In the genomic region with DNA sequence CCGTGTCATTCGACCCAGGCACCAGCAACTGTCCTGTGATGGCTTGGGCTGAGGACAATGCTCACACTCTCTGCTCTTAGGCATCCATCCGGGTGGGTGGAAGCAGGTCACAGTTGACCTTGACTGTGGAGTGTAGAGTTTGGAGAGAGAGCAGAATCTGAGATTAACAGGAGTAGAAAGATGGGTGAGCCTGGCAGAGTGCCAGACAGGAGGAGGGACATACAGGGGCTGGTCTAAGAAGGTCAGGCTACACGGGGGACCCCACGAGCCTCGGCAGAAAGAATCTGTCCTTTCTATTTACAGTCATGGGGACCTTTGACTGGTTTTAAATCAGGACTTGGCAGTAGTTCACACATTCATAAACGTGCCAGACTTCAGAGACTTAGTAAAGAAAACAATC, we compare ENCODE assay signal across 26 mouse cellular contexts. TPM values are rescaled to one million over a fixed set of nuclear protein-coding genes. Genes with fewer than 3 reads are reported as not detected.
DNase-seq lines count a peak whose midpoint lies in the region; ATAC-seq and TF ChIP-seq lines count a peak whose summit lies in the region.
"Had no signal": no experiment of that assay in that cellular context is flagged by ENCODE, and none has a peak within 500 bp of the region (broad histone marks: within the 10 kb centered on the region; RNA-seq: fewer than 3 reads in every experiment).

No protein-coding gene starts in this region.

- no peak for TF ChIP-seq EP300 in liver, postnatal 0 days (IDR thresholded peaks at IDR 0.05; ENCODE audit: low read depth)

- DNase-seq in adrenal gland, postnatal 14 days: peak; percentile 68
- DNase-seq in adrenal gland, adult 8-10 months: no peak
- peak; percentile 13 to 43 for DNase-seq in cerebellum, postnatal 14 days
- no peak for DNase-seq in cerebellum, postnatal 25 days
- DNase-seq in kidney, postnatal 10 days: peak; percentile 41
- DNase-seq in liver, adult 2 months (ENCODE audit: extremely low read depth, low read depth, low spot score): peak; percentile 56
- no peak for DNase-seq in liver, postnatal 0 days
- DNase-seq: cerebellum, adult 11 months; cerebellum, adult 8-10 months; embryo, embryonic 11 days; gastrocnemius, adult 2 months; gastrocnemius, postnatal 25 days had no signal

- no peak for TF ChIP-seq POLR2A in liver, adult 2 months (IDR thresholded peaks at IDR 0.05; ENCODE audit: extremely low read depth, insufficient read depth, low read length)

- TF ChIP-seq CTCF in liver, adult 2 months (IDR thresholded peaks at IDR 0.05; ENCODE audit: low read depth, low read length): no peak
- TF ChIP-seq CTCF in liver, postnatal 0 days (IDR thresholded peaks at IDR 0.05; ENCODE audit: low read depth): no peak

- no peak overlapping the region for H3K4me3 ChIP-seq in kidney, embryonic 16.5 days (ENCODE audit: low read length)
- H3K4me3 ChIP-seq in liver, adult 2 months (ENCODE audit: insufficient read depth, low read depth, low read length): no peak overlapping the region
- no peak overlapping the region for H3K4me3 ChIP-seq in liver, postnatal 0 days (ENCODE audit: low read depth, low read length)
- H3K4me3 ChIP-seq: embryonic facial prominence, embryonic 15.5 days; erythroblast, embryonic 14.5 days; forebrain, embryonic 10.5 days; gastrocnemius, adult 2 months; heart, embryonic 15.5 days; hindbrain, embryonic 10.5 days; intestine, embryonic 15.5 days had no signal

- no peaks in the 10 kb centered on the region for H3K79me2 ChIP-seq in liver, adult 2 months (ENCODE audit: control insufficient read depth, insufficient read depth, low read length)

- no peak overlapping the region for H3K27ac ChIP-seq in kidney, embryonic 16.5 days (ENCODE audit: low read length)
- no peak overlapping the region for H3K27ac ChIP-seq in liver, adult 2 months (replicated peaks; ENCODE audit: insufficient read depth, low read depth, low read length)
- H3K27ac ChIP-seq in liver, postnatal 0 days (ENCODE audit: low read depth): no peak overlapping the region
- H3K27ac ChIP-seq: embryonic facial prominence, embryonic 15.5 days; forebrain, embryonic 10.5 days; gastrocnemius, adult 2 months; heart, embryonic 15.5 days; hindbrain, embryonic 10.5 days; hindbrain, embryonic 14.5 days; intestine, embryonic 15.5 days had no signal

- WGBS in kidney, embryonic 16.5 days: 33% methylated on average over 7 of the region's 7 CpGs
- WGBS in liver, adult 2 months: 33% methylated on average over 7 of the region's 7 CpGs
- WGBS in liver, postnatal 0 days (ENCODE audit: insufficient replicate concordance): 51% methylated on average over 7 of the region's 7 CpGs

- H3K4me2 ChIP-seq in kidney, embryonic 16.5 days (replicated peaks; ENCODE audit: low read depth, low read length): no peak overlapping the region
- H3K4me2 ChIP-seq in liver, postnatal 0 days (ENCODE audit: low read depth, low read length): no peak overlapping the region
- H3K4me2 ChIP-seq: embryonic facial prominence, embryonic 15.5 days; heart, embryonic 15.5 days; hindbrain, embryonic 14.5 days; intestine, embryonic 15.5 days had no signal

- H3K9ac ChIP-seq in kidney, embryonic 16.5 days (replicated peaks; ENCODE audit: low read length): no peak overlapping the region
- H3K9ac ChIP-seq in liver, adult 2 months (ENCODE audit: low read depth, low read length): no peak overlapping the region
- H3K9ac ChIP-seq in liver, postnatal 0 days (replicated peaks): no peak overlapping the region
- H3K9ac ChIP-seq: embryonic facial prominence, embryonic 15.5 days; heart, embryonic 15.5 days; hindbrain, embryonic 14.5 days; intestine, embryonic 15.5 days had no signal

- no peaks in the 10 kb centered on the region for H3K9me3 ChIP-seq in kidney, embryonic 16.5 days (ENCODE audit: low read length)
- H3K9me3 ChIP-seq in liver, postnatal 0 days (ENCODE audit: low read length): no peaks in the 10 kb centered on the region
- H3K9me3 ChIP-seq: embryonic facial prominence, embryonic 15.5 days; forebrain, embryonic 10.5 days; heart, embryonic 15.5 days; hindbrain, embryonic 10.5 days; intestine, embryonic 15.5 days had no signal

- no peaks in the 10 kb centered on the region for H3K36me3 ChIP-seq in kidney, embryonic 16.5 days (ENCODE audit: insufficient read depth, low read length)
- no peaks in the 10 kb centered on the region for H3K36me3 ChIP-seq in liver, adult 2 months (ENCODE audit: control insufficient read depth, insufficient read depth, low read length)
- H3K36me3 ChIP-seq in liver, postnatal 0 days (replicated peaks; ENCODE audit: insufficient read depth, low read length): no peaks in the 10 kb centered on the region
- H3K36me3 ChIP-seq: embryonic facial prominence, embryonic 15.5 days; forebrain, embryonic 10.5 days; heart, embryonic 15.5 days; hindbrain, embryonic 10.5 days; intestine, embryonic 15.5 days had no signal

- ATAC-seq in kidney, embryonic 16.5 days (ENCODE audit: low FRiP score, low TSS enrichment): no peak
- ATAC-seq in liver, postnatal 0 days: no peak
- ATAC-seq: forebrain, embryonic 14.5 days; intestine, embryonic 15.5 days had no signal

- H3K4me1 ChIP-seq in kidney, embryonic 16.5 days (ENCODE audit: insufficient read depth, low read length): peaks cover 10% of the 10 kb centered on the region
- H3K4me1 ChIP-seq in liver, adult 2 months (ENCODE audit: control insufficient read depth, insufficient read depth, low read length): peaks cover 3% of the 10 kb centered on the region; the same call in 1 of the 2 replicates
- H3K4me1 ChIP-seq in liver, postnatal 0 days (ENCODE audit: insufficient read depth): peaks cover 10% of the 10 kb centered on the region; the same call in 1 of the 2 replicates

- H3K27me3 ChIP-seq in kidney, embryonic 16.5 days (ENCODE audit: insufficient read depth, low read length): peaks cover 45% of the 10 kb centered on the region
- no peaks in the 10 kb centered on the region for H3K27me3 ChIP-seq in liver, adult 2 months (ENCODE audit: control insufficient read depth, insufficient read depth, low read length)
- H3K27me3 ChIP-seq in liver, postnatal 0 days (ENCODE audit: insufficient read depth, low read length): peaks cover 44% of the 10 kb centered on the region

RNA-seq across cellular contexts. Expression of a gene that starts 3.2 kb away (rescaled TPM):
- total RNA-seq in adrenal gland, postnatal 14 days (2021): 0.41 TPM in 2 replicates
- total RNA-seq in adrenal gland, adult 8-10 months (2022): under 1 TPM in 3 of 4 experiments, not detected in 1; 0.35 to 0.38 (median 0.38) TPM
- 1.9 and 2.7 TPM in 2 replicates for polyA plus RNA-seq in kidney, embryonic 16.5 days (2015; fragmentation: Nextera tagmentation; extraction: Ambion mirVana)
- total RNA-seq in liver, adult 2 months (2014; rRNA removed): not detected in 2 replicates
- 0.04 TPM in 1 of 2 replicates, not detected in the other for polyA plus RNA-seq in liver, adult 2 months (2012; rRNA removed)
- polyA plus RNA-seq in liver, postnatal 0 days (2015; fragmentation: Nextera tagmentation; extraction: Ambion mirVana): 0.05 and 0.14 TPM in 2 replicates
- total RNA-seq: common myeloid progenitor, adult 5-6 weeks; granulocyte monocyte progenitor cell, adult 5-6 weeks; heart, postnatal 25 days had no signal
- polyA plus RNA-seq: erythroblast, embryonic 14.5 days had no signal

RNA-seq across cellular contexts. Expression of a gene that starts 36.8 kb away (rescaled TPM):
- 10.4 and 10.7 TPM in 2 replicates for total RNA-seq in adrenal gland, postnatal 14 days (2021)
- 10 to 100 TPM in 3 of 4 experiments, 1 to 10 TPM in 1; 9.0 to 14.0 (median 12.8) TPM for total RNA-seq in adrenal gland, adult 8-10 months (2022)
- 2.3 and 3.7 TPM in 2 replicates for polyA plus RNA-seq in kidney, embryonic 16.5 days (2015; fragmentation: Nextera tagmentation; extraction: Ambion mirVana)
- total RNA-seq in liver, adult 2 months (2014; rRNA removed): 6.6 and 8.4 TPM in 2 replicates
- polyA plus RNA-seq in liver, adult 2 months (2012; rRNA removed): 11.8 and 16.2 TPM in 2 replicates
- polyA plus RNA-seq in liver, postnatal 0 days (2015; fragmentation: Nextera tagmentation; extraction: Ambion mirVana): 6.0 and 7.2 TPM in 2 replicates
- total RNA-seq: common myeloid progenitor, adult 5-6 weeks; granulocyte monocyte progenitor cell, adult 5-6 weeks; MEL had no signal
- polyA plus RNA-seq: C2C12; erythroblast, embryonic 14.5 days had no signal

Comparison
In these comparisons a context has a peak if more than half of its experiments do, and no peak if none do; other contexts are left out.
1. DNase-seq: peak in adrenal gland, postnatal 14 days (single experiment), cerebellum, postnatal 14 days (2 of 2), kidney, postnatal 10 days (single experiment) and liver, adult 2 months (single experiment); none in adrenal gland, adult 8-10 months (single experiment), cerebellum, postnatal 25 days (0 of 2) and liver, postnatal 0 days (single experiment).